Mouse (Mus musculus): ENCODE results near the gene Smg7. TPM values are rescaled to one million over a fixed set of nuclear protein-coding genes. Genes with fewer than 3 reads are reported as not detected.

Gene Smg7
- polyA plus RNA-seq, 1 experiment: 74.0 TPM

DNA sequence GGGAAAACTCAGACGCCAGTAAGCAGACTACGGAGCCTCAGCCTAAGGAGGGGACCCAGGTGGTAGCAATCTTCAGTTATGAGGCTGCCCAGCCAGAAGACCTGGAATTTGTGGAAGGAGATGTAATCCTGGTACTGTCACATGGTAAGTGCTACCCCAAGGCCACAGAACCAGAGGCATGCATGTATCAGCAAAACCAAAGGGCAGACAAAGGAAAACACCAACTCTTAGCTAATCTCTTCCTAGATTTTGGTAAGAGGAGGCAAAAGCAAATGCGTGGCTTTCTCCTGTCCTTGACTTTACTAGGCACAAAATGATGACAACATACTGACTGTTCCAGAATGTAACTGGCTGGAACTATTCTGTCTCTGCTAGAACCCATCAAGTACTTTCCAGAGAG, 67.4 kb downstream of the Smg7 start:
- Histone ChIP-seq H3K4me3 (ENCODE audit: control insufficient read depth, insufficient read depth, low read length) (no peak overlapping the region), H3K27ac (ENCODE audit: control insufficient read depth, insufficient read depth, low read length) (no peak overlapping the region), H3K27me3 (ENCODE audit: control insufficient read depth, insufficient read depth, low read length) (no peaks in the 10 kb centered on the region), H3K36me3 (ENCODE audit: control insufficient read depth, insufficient read depth, low read length) (peaks cover 33% of the 10 kb centered on the region), H3K4me1 (replicated peaks; ENCODE audit: control insufficient read depth, insufficient read depth, low read length) (no peaks in the 10 kb centered on the region)
- 98% methylated on average over 3 of the region's 3 CpGs for WGBS
- no peak for TF ChIP-seq CTCF (IDR thresholded peaks at IDR 0.05; ENCODE audit: borderline replicate concordance, control insufficient read depth, extremely low read depth, insufficient read depth, low read length, poor library complexity)
- no peak for TF ChIP-seq POLR2A (IDR thresholded peaks at IDR 0.05; ENCODE audit: control insufficient read depth, extremely low read depth, insufficient read depth, low read length, poor library complexity)
- DNase-seq: no peak

DNA sequence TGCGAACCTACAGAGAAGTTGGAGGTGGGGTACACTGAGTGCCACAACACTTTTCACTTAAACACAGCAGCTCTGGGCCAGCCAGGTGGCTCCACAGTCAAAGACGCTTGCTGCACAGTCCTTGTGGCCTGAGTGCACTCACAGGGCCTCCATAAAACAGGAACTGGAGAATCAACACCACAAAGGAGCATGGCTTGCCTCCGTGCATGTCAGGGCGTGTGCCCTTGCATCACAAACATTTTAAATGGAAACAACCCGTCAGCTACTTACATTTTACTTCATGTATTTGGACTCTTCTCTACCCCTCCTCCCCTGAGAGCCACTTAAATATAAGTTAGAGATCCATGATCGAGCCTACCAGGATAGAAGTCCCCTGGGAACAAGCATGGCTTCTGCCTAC, 70.1 kb downstream of the Smg7 start:
- no peak for TF ChIP-seq CTCF (IDR thresholded peaks at IDR 0.05; ENCODE audit: borderline replicate concordance, control insufficient read depth, extremely low read depth, insufficient read depth, low read length, poor library complexity)
- no peak for TF ChIP-seq POLR2A (IDR thresholded peaks at IDR 0.05; ENCODE audit: control insufficient read depth, extremely low read depth, insufficient read depth, low read length, poor library complexity)
- WGBS: 66% methylated on average over 6 of the region's 6 CpGs

DNA sequence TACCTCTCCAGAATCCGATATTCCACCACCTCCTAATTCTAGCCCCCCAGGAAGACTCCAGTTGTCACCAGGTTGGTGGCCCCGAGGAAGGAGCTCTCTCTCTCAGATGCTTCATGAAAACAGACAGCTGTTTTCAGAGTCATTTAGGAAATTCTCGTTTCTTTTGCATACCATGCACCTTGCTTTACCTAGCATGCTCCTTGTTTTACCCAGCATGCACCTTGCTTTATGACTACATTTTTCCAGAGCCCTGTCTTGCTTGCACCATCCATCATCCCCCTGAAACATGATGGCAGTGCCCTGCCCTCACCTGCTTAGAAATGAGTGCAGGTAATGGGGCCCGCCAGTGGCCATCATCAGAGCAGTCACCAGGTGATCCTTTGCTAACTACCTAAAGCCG, 70.8 kb downstream of the Smg7 start:
- TF ChIP-seq CTCF (IDR thresholded peaks at IDR 0.05; ENCODE audit: borderline replicate concordance, control insufficient read depth, extremely low read depth, insufficient read depth, low read length, poor library complexity): no peak
- no peak for TF ChIP-seq POLR2A (IDR thresholded peaks at IDR 0.05; ENCODE audit: control insufficient read depth, extremely low read depth, insufficient read depth, low read length, poor library complexity)
- H3K27ac ChIP-seq (ENCODE audit: control insufficient read depth, insufficient read depth, low read length): no peak overlapping the region
- peaks cover 5% of the 10 kb centered on the region; the same call in 1 of the 2 replicates for H3K36me3 ChIP-seq (ENCODE audit: control insufficient read depth, insufficient read depth, low read length)
- H3K27me3 ChIP-seq (ENCODE audit: control insufficient read depth, insufficient read depth, low read length): no peaks in the 10 kb centered on the region
- no peak overlapping the region for H3K4me3 ChIP-seq (ENCODE audit: control insufficient read depth, insufficient read depth, low read length)
- 94% methylated on average over 5 of the region's 5 CpGs for WGBS
- DNase-seq: no peak
- H3K4me1 ChIP-seq (replicated peaks; ENCODE audit: control insufficient read depth, insufficient read depth, low read length): no peaks in the 10 kb centered on the region

More for the DNA sequence above, 70.1 kb downstream of the Smg7 start:
- Histone ChIP-seq H3K27me3 (ENCODE audit: control insufficient read depth, insufficient read depth, low read length) (no peaks in the 10 kb centered on the region), H3K36me3 (ENCODE audit: control insufficient read depth, insufficient read depth, low read length) (peaks cover 12% of the 10 kb centered on the region; the same call in 1 of the 2 replicates), H3K4me1 (replicated peaks; ENCODE audit: control insufficient read depth, insufficient read depth, low read length) (no peaks in the 10 kb centered on the region), H3K4me3 (ENCODE audit: control insufficient read depth, insufficient read depth, low read length) (no peak overlapping the region), H3K27ac (ENCODE audit: control insufficient read depth, insufficient read depth, low read length) (no peak overlapping the region)
- no peak for DNase-seq

DNA sequence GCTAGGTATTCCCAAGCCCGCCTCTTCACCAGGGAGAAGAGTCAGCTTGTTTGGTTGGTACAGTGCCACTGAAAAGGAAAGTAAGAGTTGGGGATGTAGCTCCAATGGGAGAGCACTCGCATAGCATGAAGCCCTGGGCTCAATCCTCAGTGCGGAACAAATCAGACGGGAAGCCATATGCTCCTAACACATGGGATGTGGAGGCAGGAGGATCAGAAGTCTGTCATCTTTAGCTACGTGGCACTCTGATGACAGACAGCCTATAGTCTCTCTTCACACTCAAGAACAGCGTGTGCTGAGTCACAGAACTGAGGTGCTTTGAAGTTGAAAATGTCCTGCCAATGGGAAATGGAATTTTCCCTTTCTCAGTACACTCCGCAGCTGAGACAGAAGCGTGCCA, 71.4 kb downstream of the Smg7 start:
- Histone ChIP-seq H3K27me3 (ENCODE audit: control insufficient read depth, insufficient read depth, low read length) (no peaks in the 10 kb centered on the region), H3K27ac (ENCODE audit: control insufficient read depth, insufficient read depth, low read length) (no peak overlapping the region), H3K36me3 (ENCODE audit: control insufficient read depth, insufficient read depth, low read length) (no peaks in the 10 kb centered on the region; the same call in 1 of the 2 replicates), H3K4me1 (replicated peaks; ENCODE audit: control insufficient read depth, insufficient read depth, low read length) (no peaks in the 10 kb centered on the region), H3K4me3 (ENCODE audit: control insufficient read depth, insufficient read depth, low read length) (no peak overlapping the region)
- DNase-seq: no peak
- TF ChIP-seq POLR2A (IDR thresholded peaks at IDR 0.05; ENCODE audit: control insufficient read depth, extremely low read depth, insufficient read depth, low read length, poor library complexity) (no peak), CTCF (IDR thresholded peaks at IDR 0.05; ENCODE audit: borderline replicate concordance, control insufficient read depth, extremely low read depth, insufficient read depth, low read length, poor library complexity) (no peak)
- 97% methylated on average over 8 of the region's 8 CpGs for WGBS

DNA sequence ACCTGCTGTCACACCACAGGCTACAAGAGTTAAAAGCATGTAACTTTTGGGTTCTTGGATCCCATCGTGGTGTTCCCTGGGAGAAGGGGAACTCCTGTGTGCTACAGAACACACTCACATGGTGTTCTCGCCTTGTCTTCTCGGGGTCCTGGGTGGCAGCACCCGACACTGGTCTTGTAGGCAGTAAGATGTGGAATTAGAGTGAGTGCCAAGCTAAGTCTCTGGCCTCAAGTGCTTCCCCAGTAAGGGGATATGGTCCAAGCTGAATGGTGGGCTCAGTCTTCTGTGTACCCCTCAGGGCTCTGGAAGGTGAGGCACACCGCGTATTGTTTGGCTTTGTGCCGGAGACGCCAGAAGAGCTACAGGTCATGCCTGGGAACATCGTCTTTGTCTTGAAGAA, 72.4 kb downstream of the Smg7 start:
- no peak for DNase-seq
- 96% methylated on average over 9 of the region's 9 CpGs for WGBS
- no peak overlapping the region for H3K27ac ChIP-seq (ENCODE audit: control insufficient read depth, insufficient read depth, low read length)
- no peaks in the 10 kb centered on the region for H3K4me1 ChIP-seq (replicated peaks; ENCODE audit: control insufficient read depth, insufficient read depth, low read length)
- H3K27me3 ChIP-seq (ENCODE audit: control insufficient read depth, insufficient read depth, low read length): no peaks in the 10 kb centered on the region
- no peak for TF ChIP-seq CTCF (IDR thresholded peaks at IDR 0.05; ENCODE audit: borderline replicate concordance, control insufficient read depth, extremely low read depth, insufficient read depth, low read length, poor library complexity)
- TF ChIP-seq POLR2A (IDR thresholded peaks at IDR 0.05; ENCODE audit: control insufficient read depth, extremely low read depth, insufficient read depth, low read length, poor library complexity): no peak
- no peak overlapping the region for H3K4me3 ChIP-seq (ENCODE audit: control insufficient read depth, insufficient read depth, low read length)
- H3K36me3 ChIP-seq (ENCODE audit: control insufficient read depth, insufficient read depth, low read length): no peaks in the 10 kb centered on the region; the same call in 1 of the 2 replicates

DNA sequence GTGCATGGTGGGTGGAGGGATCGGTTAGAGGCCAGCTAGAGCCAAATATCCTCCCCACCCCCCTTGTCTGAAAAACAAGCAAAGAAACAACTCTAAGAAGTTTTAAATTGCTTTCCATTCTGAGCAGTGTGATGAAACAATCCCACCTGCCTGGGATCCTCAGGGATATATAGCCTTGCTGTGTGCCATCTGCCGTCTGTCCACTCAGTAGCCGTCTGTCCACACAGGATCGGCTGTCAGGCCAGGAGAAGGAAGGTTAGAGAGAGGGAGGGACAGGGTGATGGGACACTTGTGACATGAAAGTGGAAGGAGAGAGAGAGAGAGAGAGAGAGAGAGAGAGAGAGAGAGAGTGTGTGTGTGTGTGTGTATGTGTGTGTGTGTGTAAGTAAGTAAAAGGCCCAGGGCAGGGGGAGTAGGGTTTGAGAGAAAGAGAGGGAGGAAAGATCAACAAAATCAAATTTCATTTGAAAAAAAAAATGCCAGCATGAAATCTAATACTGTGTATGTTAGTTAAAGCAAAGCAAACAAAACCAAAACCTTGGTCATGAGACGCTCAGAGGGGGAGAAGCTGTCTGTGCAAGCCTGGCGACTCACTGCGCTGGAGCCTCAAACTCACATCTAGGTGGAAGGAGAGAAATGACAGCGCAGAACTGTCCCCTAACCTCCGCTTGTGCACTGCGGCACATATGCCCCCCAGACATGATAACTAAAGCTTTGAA, 73.7 kb downstream of the Smg7 start:
- no peaks in the 10 kb centered on the region for H3K27me3 ChIP-seq (ENCODE audit: control insufficient read depth, insufficient read depth, low read length)
- no peaks in the 10 kb centered on the region; the same call in 1 of the 2 replicates for H3K36me3 ChIP-seq (ENCODE audit: control insufficient read depth, insufficient read depth, low read length)
- no peaks in the 10 kb centered on the region for H3K4me1 ChIP-seq (replicated peaks; ENCODE audit: control insufficient read depth, insufficient read depth, low read length)
- TF ChIP-seq POLR2A (IDR thresholded peaks at IDR 0.05; ENCODE audit: control insufficient read depth, extremely low read depth, insufficient read depth, low read length, poor library complexity) (no peak), CTCF (IDR thresholded peaks at IDR 0.05; ENCODE audit: borderline replicate concordance, control insufficient read depth, extremely low read depth, insufficient read depth, low read length, poor library complexity) (no peak)
- 88% methylated on average over 10 of the region's 10 CpGs for WGBS
- no peak overlapping the region for H3K27ac ChIP-seq (ENCODE audit: control insufficient read depth, insufficient read depth, low read length)
- H3K4me3 ChIP-seq (ENCODE audit: control insufficient read depth, insufficient read depth, low read length): no peak overlapping the region
- no peak for DNase-seq

Measured in thymus, adult 2 months (tissue).